Mouse (Mus musculus): Measurements from ENCODE around the gene Anapc11.

GRCm38 (mm10) chr11:120615606-120616203 is 17.5 kb downstream of the Anapc11 start:
- TF ChIP-seq CTCF (IDR thresholded peaks at IDR 0.05; ENCODE audit: control insufficient read depth, insufficient read depth, insufficient read length) (no peak), MAX (IDR thresholded peaks at IDR 0.05) (no peak), FOSL1 (IDR thresholded peaks at IDR 0.05; ENCODE audit: insufficient read depth, low read length, poor library complexity, severe bottlenecking) (no peak)

Data from C2C12 (cell line).